Mouse (Mus musculus) kidney, adult 2 months (tissue): ENCODE data around the gene Entpd6. TPM values are rescaled to one million over a fixed set of nuclear protein-coding genes. Genes with fewer than 3 reads are reported as not detected.

ENCODE experiments used
- DNase-seq: peaks from one replicate; pipeline ENCODE4 v3.0.0; 2021
- H3K27ac ChIP-seq: fragments of 200-500 bp; 2 replicates; pipeline ENCODE4 v1.5.1; 2012; ENCODE audit warnings: low read depth, low read length, control low read depth, inconsistent platforms; ENCODE audit not compliant: insufficient read depth
- H3K27me3 ChIP-seq: fragments of 200-500 bp; replicated peaks from 2 replicates; pipeline ENCODE4 v1.6.1; 2012; ENCODE audit warnings: mild to moderate bottlenecking, moderate library complexity, low read length, inconsistent platforms; ENCODE audit not compliant: control insufficient read depth, insufficient read depth
- H3K36me3 ChIP-seq: fragments of 200-500 bp; 2 replicates; pipeline ENCODE4 v1.6.1; 2012; ENCODE audit warnings: mild to moderate bottlenecking, moderate library complexity, low read length, inconsistent platforms; ENCODE audit not compliant: control insufficient read depth, insufficient read depth
- H3K4me1 ChIP-seq: fragments of 200-500 bp; 2 replicates; pipeline ENCODE4 v1.6.1; 2011; ENCODE audit warnings: low read length; ENCODE audit not compliant: control insufficient read depth, insufficient read depth
- H3K4me3 ChIP-seq: fragments of 200-500 bp; 2 replicates; pipeline ENCODE4 v1.5.1; 2011; ENCODE audit warnings: mild to moderate bottlenecking, low read depth, low read length, control low read depth; ENCODE audit not compliant: insufficient read depth
- CTCF ChIP-seq: fragments of 200-500 bp; conservative IDR thresholded peaks from 2 replicates; pipeline ENCODE4 v1.5.1; 2011; ENCODE audit warnings: low read depth, mild to moderate bottlenecking, control low read depth, low read length, moderate library complexity, mixed read lengths; ENCODE audit not compliant: insufficient read depth, insufficient read length
- POLR2A ChIP-seq: fragments of 200-500 bp; IDR thresholded peaks from one replicate; pipeline ENCODE4 v1.6.1; 2011; ENCODE audit warnings: low read depth, low read length, control low read depth
- WGBS: fragments of 180-500 bp; shearing (Covaris S2); methylation state at CpG from one replicate; pipeline ENCODE4 v1.1.7; 2018; 5-methylcytosine and 5-hydroxymethylcytosine counted together
- polyA plus RNA-seq: library from polyadenylated mRNA; depleted of rRNA; stranded (reverse); fragments of >200 nt; gene quantifications from 2 replicates; pipeline ENCODE4 v1.2.3, GENCODE M21; 2012

Gene Entpd6
- polyA plus RNA-seq, 1 experiment, result 22.0 TPM

GRCm38 (mm10) chr2:150770747-150771146, 21.9 kb downstream of the Entpd6 start:
- WGBS, result 52% methylated on average over 1 of the region's 1 CpGs
- DNase-seq, result peak; percentile 89
- Histone ChIP-seq H3K27me3 (no peaks in the 10 kb centered on the region), H3K4me1 (peaks cover 13% of the 10 kb centered on the region), H3K36me3 (no peaks in the 10 kb centered on the region), H3K4me3 (no peak overlapping the region), H3K27ac (peak overlapping the region; percentile 67)
- TF ChIP-seq POLR2A (no peak), CTCF (no peak)

GRCm38 (mm10) chr2:150771169-150771568, 22.3 kb downstream of the Entpd6 start:
- no peak for TF ChIP-seq POLR2A
- no peak for TF ChIP-seq CTCF
- peaks cover 13% of the 10 kb centered on the region for H3K4me1 ChIP-seq
- no peak overlapping the region for H3K4me3 ChIP-seq
- 62% methylated on average over 6 of the region's 6 CpGs for WGBS
- H3K27me3 ChIP-seq, result no peaks in the 10 kb centered on the region
- no peaks in the 10 kb centered on the region for H3K36me3 ChIP-seq
- no peak for DNase-seq
- peak overlapping the region; percentile 67 for H3K27ac ChIP-seq

GRCm38 (mm10) chr2:150771996-150772395, 23.2 kb downstream of the Entpd6 start:
- 89% methylated on average over 8 of the region's 8 CpGs for WGBS
- H3K36me3 ChIP-seq, result no peaks in the 10 kb centered on the region
- no peak for TF ChIP-seq POLR2A
- no peak for TF ChIP-seq CTCF
- peaks cover 9% of the 10 kb centered on the region for H3K4me1 ChIP-seq
- H3K27me3 ChIP-seq, result no peaks in the 10 kb centered on the region
- no peak for DNase-seq
- H3K4me3 ChIP-seq, result no peak overlapping the region
- no peak overlapping the region for H3K27ac ChIP-seq

GRCm38 (mm10) chr2:150772466-150773119, 23.8 kb downstream of the Entpd6 start:
- Histone ChIP-seq H3K4me1 (peaks cover 6% of the 10 kb centered on the region), H3K36me3 (no peaks in the 10 kb centered on the region), H3K27ac (0 out of 2 replicates have a peak overlapping the region, but pooled peaks have one; percentile 9), H3K27me3 (no peaks in the 10 kb centered on the region), H3K4me3 (no peak overlapping the region)
- DNase-seq, result no peak
- WGBS, result 52% methylated on average over 10 of the region's 10 CpGs
- no peak for TF ChIP-seq CTCF
- no peak for TF ChIP-seq POLR2A

- WGBS, result 89% methylated on average over 2 of the region's 2 CpGs
Measured at GRCm38 (mm10) chr2:150782801-150783200, 34.0 kb downstream of the Entpd6 start.

GRCm38 (mm10) chr2:150786251-150787180, 37.7 kb downstream of the Entpd6 start, which contains the start of gene Pygb:
Gene Pygb (plus strand): TSS chr2:150786735.
- Histone ChIP-seq H3K4me3 (peak within 1 kb of the TSS; percentile 95), H3K36me3 (no peaks in the 10 kb centered on the region), H3K27me3 (no peaks in the 10 kb centered on the region), H3K27ac (peak within 1 kb of the TSS; percentile 52), H3K4me1 (peaks cover 5% of the 10 kb centered on the region; the same call in 1 of the 2 replicates)
- WGBS, result 2% methylated on average over 57 of the region's 58 CpGs
- TF ChIP-seq POLR2A (peak; percentile 71), CTCF (no peak)
- DNase-seq, result peak; percentile 89

More at GRCm38 (mm10) chr2:150782801-150783200, 34.0 kb downstream of the Entpd6 start:
- no peak for DNase-seq
- H3K4me3 ChIP-seq, result no peak overlapping the region
- H3K27ac ChIP-seq, result no peak overlapping the region
- H3K36me3 ChIP-seq, result no peaks in the 10 kb centered on the region
- no peak for TF ChIP-seq CTCF
- no peak for TF ChIP-seq POLR2A
- peaks cover 3% of the 10 kb centered on the region; the same call in 1 of the 2 replicates for H3K4me1 ChIP-seq
- H3K27me3 ChIP-seq, result no peaks in the 10 kb centered on the region

GRCm38 (mm10) chr2:150787234-150787771, 38.5 kb downstream of the Entpd6 start:
- no peaks in the 10 kb centered on the region for H3K27me3 ChIP-seq
- WGBS, result 2% methylated on average over 23 of the region's 23 CpGs
- H3K27ac ChIP-seq, result no peak overlapping the region
- peaks cover 5% of the 10 kb centered on the region; the same call in 1 of the 2 replicates for H3K4me1 ChIP-seq
- H3K36me3 ChIP-seq, result no peaks in the 10 kb centered on the region
- peak overlapping the region; percentile 95 for H3K4me3 ChIP-seq
- TF ChIP-seq CTCF (no peak), POLR2A (no peak)
- DNase-seq, result no peak
